Mouse (Mus musculus) splenic B cell, adult 2 months (primary cell): ENCODE measurements at regions not wholly inside any gene's neighbourhood (a gene's known extent, or its start where the extent isn't known, plus 50 kb on each side); places are given as distances from the start of the nearest gene placed in this dataset.
"Not testable (repeated sequence)": the region's sequence is repeated elsewhere in the genome, so short reads cannot be mapped to it uniquely, and the experiment has no call there.

ENCODE experiments used
- DNase-seq: peaks from one replicate; pipeline ENCODE4 v3.0.0-alpha.2; 2011; ENCODE audit warnings: low read depth, low spot score
- H3K27me3 ChIP-seq: 2 replicates; pipeline ENCODE4 v1.6.1; 2012; ENCODE audit warnings: mild to moderate bottlenecking, low read length, moderate library complexity, mixed read lengths; ENCODE audit not compliant: control insufficient read depth, poor library complexity, insufficient read depth, severe bottlenecking
- H3K36me3 ChIP-seq: 2 replicates; pipeline ENCODE4 v1.6.1; 2012; ENCODE audit warnings: mild to moderate bottlenecking, low read length, moderate library complexity, mixed read lengths; ENCODE audit not compliant: control insufficient read depth, poor library complexity, insufficient read depth, severe bottlenecking

DNA sequence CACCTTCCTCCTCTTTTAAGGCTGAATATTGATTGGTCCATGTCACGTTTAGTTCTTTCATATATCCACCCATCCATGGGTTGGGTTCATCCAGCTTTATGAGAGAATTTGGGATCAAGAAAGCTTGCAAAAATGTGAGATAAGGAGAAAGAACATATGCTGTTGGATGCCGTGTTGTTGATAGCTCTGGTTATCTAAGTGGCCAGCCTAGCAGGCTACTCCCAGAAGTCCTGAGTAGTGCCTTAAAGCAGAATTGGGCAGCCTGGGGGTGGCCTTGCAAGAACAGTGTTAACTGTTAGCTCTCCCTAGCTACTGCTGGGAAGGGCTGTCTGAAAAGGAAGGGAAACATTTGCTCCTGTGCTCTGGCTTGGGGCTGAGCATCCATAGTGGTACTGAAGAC, 100.8 kb upstream of the Fhl2 start:
- H3K27me3 ChIP-seq, result no peaks in the 10 kb centered on the region
- DNase-seq, result no peak
- no peaks in the 10 kb centered on the region for H3K36me3 ChIP-seq

DNA sequence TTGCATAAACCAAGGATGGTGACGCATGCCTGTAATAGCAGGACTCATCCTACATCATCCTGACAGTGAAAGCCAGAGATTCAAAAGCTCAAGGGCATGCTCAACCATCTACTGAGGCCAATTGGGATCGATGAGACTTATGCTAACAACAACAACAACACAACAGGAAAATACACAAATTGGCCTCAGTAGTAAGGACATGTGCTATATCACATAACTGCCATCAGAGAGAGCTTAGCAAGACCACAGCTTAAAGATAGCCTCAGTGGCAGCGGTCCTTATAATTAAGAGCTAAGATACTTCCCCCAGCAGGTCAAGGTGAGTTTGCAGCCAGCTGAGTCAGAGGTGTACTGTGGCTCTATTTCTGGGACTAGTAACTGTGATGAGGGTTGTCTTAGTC, 102.0 kb upstream of the Fhl2 start:
- no peak for DNase-seq
- H3K36me3 ChIP-seq, result no peaks in the 10 kb centered on the region
- H3K27me3 ChIP-seq, result no peaks in the 10 kb centered on the region

DNA sequence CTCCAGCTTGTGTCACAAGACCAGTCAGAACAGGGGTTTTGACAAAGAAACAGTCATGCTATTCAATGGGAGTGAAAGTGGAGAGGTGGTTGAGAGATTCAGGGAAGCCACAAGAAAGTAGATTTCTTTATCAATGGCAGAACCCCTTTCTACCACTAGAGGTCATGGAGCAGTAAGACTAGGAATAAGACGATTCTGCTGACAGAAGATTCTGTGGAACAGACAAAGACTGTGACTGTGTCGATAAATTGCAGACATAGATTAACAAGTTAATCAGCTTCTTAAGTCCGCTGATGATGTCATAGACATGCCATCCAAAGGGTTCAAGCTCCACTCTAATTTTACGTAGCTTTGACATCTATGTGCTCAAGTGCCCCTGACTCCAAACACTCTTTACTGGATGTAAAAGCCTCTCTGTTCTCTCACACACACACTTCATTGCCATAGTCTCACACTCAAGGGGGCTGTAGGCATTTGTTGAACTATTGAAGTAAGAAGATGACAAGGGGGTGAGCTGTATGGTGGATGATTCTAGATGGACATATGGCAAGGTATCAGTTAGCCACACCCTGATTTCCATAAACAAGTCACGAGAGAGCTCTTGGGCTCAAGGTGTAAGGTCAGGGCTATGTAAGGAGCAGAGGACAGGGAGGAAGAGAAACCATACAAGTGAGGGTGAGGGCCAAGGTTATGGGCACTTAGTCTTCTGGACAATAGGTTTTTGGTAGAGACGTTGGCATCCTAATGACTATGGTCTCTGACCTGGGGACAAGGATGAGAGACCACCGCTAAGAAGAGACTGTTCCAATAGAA, 102.9 kb upstream of the Fhl2 start:
- Histone ChIP-seq H3K27me3 (no peaks in the 10 kb centered on the region), H3K36me3 (no peaks in the 10 kb centered on the region)
- DNase-seq, result peak; percentile 81

DNA sequence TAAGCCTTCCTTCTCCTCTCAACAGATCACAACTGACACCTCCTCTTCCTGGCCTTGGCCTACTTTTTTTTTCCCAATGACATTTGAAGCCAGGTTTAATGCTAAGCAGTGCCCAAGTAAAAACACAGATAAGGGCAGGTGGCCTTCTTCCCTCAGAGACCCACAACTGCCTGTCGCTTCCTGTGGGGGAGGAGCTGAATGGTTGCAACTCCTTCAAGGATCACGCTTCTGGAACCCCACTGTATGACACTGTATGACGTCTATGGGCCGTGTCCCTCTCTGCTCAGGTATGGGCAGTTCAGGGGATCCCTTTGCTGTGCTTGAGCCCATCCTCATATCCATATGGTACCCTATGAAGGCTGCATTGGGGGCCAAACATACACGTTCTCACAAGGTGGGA, 103.9 kb upstream of the Fhl2 start:
- Histone ChIP-seq H3K27me3 (no peaks in the 10 kb centered on the region), H3K36me3 (no peaks in the 10 kb centered on the region)
- no peak for DNase-seq

DNA sequence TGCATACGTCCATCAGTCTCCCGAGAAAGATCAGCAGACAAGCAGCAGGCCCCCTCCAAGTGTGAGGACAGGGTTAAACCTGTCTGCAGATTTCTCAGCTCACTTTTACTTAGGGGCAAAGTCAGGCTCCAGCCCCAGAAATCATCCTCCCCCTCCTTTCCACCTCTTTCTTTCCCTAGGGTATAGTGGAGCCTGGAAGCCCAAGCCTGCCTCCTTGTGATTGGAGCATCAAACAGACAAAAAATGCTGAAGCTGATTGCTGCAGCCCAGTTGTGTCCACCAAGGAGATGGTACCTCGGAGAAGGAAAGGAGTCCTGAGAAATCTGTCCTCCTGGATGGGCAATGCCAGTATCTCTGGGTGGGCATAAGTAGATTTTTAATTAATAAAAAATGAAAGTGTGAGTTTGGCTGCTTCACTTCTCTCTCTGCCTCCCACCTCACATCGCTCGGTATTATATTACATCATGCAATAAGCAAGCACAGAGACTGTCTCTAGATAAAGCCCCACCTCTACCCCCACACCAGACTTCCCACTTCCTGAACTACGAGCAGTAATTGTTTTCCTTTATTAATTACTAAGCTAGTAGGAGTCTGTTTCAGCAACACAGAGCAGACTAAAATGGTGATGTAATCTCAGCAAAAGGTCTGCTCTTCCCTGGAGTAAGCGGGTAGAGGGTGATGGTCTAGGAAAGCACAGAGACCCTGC, 105.2 kb upstream of the Fhl2 start:
- H3K36me3 ChIP-seq, result no peaks in the 10 kb centered on the region
- DNase-seq, result no peak
- no peaks in the 10 kb centered on the region for H3K27me3 ChIP-seq

DNA sequence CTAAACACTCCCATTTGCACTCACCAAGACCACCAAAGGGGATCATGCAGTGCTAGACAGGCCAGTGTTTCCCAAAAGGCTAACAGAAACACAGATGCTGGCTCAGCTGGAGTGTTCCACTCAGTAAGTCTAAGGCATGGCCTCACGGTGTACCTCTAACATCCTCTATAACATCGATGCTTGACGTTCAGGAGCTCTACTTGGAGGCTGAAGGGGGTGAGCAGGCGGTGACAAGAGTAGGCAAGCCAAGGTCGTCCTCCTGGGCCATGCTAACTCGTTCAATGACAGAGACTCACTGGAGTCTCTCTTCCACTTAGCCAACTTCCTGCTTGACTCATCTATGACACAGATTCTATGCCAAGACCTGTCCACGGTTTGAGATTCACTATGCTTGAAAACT, 105.9 kb upstream of the Fhl2 start:
- DNase-seq, result no peak
- Histone ChIP-seq H3K36me3 (no peaks in the 10 kb centered on the region), H3K27me3 (no peaks in the 10 kb centered on the region)

DNA sequence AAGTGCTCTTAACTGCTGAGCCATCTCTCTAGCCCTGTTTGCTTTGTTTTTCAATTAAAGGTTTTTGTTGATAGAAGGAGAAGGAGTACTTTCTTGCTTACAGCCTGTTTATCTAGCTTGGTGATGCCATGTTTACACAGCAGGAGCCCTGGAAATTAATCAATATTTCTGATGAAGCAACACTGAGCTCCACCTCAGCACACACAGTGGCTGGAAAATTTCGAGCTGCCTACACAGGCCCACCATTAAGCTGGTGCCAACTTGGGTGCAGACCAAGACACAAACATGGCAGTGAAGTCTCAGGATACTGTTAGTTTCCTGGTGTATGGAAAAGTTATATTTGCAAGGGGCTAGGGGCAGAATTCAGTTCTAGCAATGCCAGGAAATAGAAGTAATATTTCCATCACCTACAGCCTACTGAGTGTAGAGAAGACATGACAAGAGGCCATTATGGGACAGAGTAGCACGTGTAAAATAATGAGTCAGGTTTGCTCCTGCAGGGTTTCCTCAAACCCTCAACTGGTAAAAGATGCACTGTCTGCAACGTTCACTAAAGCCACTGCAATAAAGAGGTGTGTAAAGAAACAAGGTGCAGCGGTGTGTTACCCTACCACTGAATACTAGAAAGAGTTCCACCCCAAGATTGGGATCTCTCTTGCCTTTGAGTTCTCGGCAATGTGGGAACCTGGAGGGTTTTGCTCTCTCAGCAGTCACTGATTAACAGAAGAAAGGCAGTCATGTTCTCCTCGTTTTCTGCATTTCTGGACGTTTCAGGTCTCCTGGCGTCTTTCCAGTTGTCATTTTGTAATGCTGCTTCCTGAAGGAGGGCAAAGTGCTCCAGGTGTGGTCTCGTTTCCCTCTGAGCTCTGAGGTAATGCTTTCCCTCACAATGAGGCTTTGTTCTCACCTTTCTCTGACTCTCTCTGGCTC, 108.8 kb upstream of the Fhl2 start:
- no peaks in the 10 kb centered on the region for H3K27me3 ChIP-seq
- no peaks in the 10 kb centered on the region for H3K36me3 ChIP-seq
- no peak for DNase-seq

DNA sequence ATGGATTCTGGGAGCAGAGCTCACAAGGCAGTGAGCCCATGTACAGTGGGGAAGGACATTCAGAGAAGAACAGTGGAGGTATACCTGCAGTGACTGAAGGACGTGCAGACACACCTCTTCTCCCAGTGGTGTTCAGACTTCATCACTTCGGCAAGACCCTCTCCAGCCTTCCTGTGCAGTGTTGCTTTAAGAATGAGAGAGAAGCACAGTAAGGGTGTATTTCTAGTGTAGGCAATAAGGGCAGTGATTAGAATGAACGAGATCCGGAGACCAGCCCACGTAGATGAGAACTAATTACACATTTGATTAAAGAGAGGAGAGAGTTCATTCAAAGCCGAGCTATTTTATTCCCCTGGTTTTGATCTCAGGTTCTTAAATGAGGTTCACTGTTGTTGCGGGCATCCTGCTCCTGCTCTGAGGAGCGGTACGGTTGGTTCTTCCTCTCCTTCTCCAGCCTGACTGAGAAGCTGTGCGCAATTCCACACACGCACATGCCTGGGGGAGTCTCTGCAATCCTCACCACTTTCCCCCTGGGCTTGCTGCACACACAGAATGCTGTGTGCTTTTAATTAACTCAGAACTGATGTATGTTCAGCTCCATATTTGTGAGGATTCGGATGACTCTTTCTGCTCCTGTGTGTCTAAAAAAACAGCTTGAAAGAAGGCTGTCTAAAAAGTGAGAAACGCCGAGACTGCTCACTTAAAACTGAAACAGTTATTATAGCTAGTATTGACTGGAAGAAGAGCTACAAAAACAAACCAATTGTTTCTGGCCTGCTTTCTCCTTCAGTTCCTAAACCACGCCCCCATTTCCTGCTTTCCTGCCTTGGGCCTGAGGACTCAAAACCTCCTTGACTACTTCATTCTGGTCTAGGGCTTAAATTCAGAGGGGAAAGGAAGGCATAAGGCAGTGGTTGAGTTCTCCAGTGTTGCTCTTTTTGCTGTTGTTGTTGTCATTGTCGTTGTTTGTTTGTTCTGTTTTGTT, 114.2 kb upstream of the Fhl2 start:
- H3K36me3 ChIP-seq, result no peaks in the 10 kb centered on the region
- no peak for DNase-seq
- no peaks in the 10 kb centered on the region for H3K27me3 ChIP-seq

DNA sequence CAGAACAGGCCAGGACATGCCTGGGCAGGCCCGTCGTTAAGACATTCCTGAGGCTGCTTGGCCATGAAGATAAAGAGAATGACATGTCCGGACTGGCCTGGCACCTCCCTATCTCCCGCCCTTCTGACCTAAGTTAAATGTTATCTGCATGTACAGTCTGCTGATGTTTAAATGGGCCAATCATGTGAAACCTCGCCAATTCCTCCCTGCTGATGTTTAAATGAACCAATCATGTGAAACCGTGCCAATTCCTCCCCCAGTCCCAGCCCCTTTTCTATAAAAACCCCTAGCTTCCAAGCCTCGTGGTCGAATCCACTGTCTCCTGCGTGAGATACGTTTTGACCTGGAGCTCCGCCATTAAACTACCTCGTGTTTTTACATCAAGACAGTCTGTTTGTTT, 119.5 kb upstream of the Fhl2 start:
- DNase-seq, H3K27me3 ChIP-seq, H3K36me3 ChIP-seq: not testable (repeated sequence)

DNA sequence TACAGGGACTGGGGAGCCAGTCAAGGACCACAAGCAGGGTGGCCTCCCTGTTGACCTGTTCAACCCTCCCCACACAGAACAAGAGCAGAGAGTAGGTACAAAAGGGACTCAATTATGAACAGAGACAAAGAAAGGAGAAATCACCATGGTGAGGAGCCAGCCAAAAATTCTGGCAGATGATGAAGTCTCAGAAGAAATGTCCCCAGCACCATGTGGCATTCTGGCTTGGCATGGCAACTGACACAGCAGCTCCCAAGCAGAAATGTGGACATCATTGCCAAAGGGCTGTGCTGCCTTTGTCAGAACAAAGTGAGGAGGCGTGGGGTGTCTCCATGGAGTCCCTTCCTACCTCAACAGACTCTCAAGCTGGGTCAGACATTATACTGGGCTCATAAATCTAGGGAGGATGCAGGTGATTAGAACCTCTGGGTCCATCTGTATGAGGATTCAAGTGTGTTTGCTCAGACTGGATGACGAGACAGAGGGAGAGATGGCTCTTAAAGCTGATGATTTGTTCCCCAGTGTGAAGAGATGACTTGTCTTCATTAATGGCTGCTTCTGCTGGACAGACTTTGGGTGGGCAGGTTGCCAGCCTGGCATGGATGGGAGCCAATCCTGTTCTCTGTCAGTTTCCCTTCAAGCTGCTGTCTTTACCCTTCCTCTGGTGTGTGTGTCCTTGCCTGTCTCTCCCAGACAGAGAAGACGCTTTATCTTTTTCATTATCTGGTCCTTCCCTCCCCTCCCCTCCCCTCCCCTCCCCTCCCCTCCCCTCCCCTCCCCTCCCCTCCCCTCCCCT, 120.5 kb upstream of the Fhl2 start:
- H3K27me3 ChIP-seq, result no peaks in the 10 kb centered on the region
- no peaks in the 10 kb centered on the region for H3K36me3 ChIP-seq
- DNase-seq, result no peak

DNA sequence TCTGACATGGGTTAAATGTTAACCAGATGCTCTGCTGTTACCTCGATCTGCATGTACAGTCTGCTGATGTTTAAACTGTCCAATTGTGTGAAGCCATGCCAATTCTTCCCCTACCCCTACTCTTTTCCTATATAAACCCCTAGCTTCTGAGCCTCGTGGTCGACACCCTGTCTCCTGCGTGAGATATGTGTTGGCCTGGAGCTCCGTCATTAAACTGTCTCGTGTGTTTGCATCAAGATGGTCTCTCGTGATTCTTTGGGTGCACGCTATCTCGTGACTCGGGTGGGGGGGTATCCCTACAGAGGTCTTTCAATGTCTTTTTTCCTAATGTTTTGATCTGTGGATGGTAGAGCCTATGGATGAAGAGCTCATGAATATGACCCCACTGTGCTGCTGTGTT, 110.9 kb upstream of the Nck2 start:
- not testable (repeated sequence) for H3K27me3 ChIP-seq, H3K36me3 ChIP-seq, DNase-seq

DNA sequence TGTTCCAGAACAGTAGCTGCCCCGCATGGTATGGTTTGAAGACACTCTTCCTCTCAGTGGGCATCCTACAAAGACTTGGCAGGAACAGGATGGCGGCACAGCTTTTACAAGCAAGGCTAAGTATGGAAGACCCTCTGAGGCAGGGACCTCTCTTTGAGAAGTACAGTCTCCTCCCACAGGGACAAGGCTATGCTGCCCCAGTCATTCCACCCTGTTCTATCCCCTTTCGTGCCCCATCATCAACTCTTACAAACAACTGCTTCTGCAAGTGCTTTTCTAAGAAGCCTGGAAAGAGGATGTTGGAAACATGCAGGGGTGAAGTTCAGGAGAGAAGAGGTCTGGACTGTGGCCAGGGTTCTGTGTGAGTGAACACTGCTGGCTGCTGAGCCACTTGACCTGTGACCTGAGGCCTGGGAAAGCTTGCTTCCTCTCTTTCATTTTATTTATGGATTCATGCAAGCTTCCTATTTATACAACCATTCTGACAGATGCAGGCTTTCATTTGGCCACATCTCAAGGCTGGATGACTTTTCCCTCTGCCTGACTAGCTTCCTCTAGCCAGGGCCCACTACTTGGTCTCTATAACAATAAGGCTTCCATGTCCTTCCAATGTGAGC, 107.1 kb upstream of the Nck2 start:
- DNase-seq, result no peak
- no peaks in the 10 kb centered on the region for H3K27me3 ChIP-seq

More for the DNA sequence above, 107.1 kb upstream of the Nck2 start:
- no peaks in the 10 kb centered on the region for H3K36me3 ChIP-seq
